Mouse (Mus musculus): ENCODE data around the gene Zfp879. TPM values are rescaled to one million over a fixed set of nuclear protein-coding genes. Genes with fewer than 3 reads are reported as not detected.

The Zfp879 gene
- 0.04 and 0.28 TPM in 2 replicates for polyA plus RNA-seq (2012; ENCODE audit: low replicate concordance)

GRCm38 (mm10) chr11:50841023-50841735 lies at the start of gene Zfp879:
Zfp879 (minus strand) TSS chr11:50841552.

DNA sequence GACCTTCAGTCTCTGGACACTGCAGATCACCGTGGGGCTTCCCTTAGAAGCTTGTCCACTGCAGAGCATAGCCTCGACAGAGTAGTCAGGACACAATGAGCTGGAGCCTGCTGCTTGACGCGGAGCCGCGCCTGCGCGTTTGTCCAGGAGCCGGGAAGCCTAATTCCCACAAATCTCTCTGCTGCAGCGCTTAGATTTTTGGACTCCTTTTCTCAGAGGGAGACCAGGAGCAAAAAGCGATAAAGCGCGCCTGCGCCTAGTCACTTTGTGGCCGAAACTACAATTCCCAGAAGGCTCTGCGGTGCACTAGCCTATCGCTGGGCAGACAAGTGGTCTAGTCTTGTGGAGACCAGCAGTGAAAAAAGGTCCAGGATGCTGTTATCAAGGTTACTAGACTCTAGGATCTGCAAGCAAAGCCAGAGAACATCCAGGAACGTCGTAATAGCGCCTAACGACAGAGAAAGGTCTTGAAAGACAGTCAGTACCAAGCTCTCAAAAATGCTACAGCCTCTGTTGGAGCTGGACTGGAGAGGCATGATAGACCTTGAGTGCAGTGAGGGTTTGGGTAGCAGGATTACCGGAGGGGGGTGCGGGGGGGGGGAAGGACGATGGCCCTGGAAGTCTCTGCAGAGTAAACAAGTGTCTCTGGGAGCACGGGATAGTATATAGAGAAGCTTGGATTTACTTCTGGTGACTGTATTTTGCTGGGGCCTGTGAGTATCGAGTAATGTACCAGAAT lies 46.2 kb upstream of the Zfp879 start, which contains the start of gene Zfp454:
TSS of gene Zfp454 (minus strand) at position 262 of the 739 bp plus-strand sequence.

DNA sequence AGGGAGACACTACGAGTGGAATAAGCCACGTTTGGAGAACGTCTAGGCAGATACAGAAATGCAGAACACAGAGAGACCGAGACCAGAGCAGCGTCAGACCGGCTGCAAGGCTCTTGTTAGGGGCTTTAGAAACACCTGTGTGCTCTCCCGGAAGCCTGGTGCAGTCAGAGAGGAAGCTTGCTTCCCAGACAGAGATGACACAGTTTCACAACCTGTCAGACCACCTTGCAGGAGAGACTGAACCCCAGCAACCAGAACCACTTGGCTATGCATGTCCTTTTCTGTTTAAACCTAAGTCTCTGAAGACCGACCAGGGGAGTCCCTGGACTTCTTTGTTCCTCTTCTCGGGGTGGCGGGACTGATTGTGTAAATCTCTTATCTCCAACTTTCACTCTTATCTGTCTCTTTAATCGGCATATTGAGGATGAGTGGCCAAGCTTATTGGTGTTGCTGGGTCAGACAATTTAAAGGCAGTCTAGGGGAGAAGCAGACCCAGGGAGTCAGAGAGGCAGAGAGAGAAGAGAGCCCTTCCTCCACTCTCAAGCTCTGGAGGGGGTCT lies 8.9 kb upstream of the Zfp879 start, which contains the start of gene Grm6:
TSS of gene Grm6 (plus strand) at position 509 of the 559 bp plus-strand sequence.

GRCm38 (mm10) chr11:50827010-50827953 lies 14.1 kb downstream of the Zfp879 start, which contains the start of gene Zfp354c:
Zfp354c (minus strand) TSS chr11:50827724.

Other genes starting within 250 kb of the Zfp879 start
- 0.06 and 0.10 TPM in 2 replicates for gene Adamts2, start 239.5 kb downstream of the Zfp879 start, polyA plus RNA-seq (2012; ENCODE audit: low replicate concordance)
- gene Zfp354c, start 13.8 kb downstream of the Zfp879 start, polyA plus RNA-seq (2012; ENCODE audit: low replicate concordance) = 1.5 and 1.9 TPM in 2 replicates
- 0.71 and 2.7 TPM in 2 replicates for gene Grm6, start 9.1 kb upstream of the Zfp879 start, polyA plus RNA-seq (2012; ENCODE audit: low replicate concordance)
- not detected in 2 replicates for gene Zfp454, start 46.1 kb upstream of the Zfp879 start, polyA plus RNA-seq (2012; ENCODE audit: low replicate concordance)
- 0.12 TPM in 1 of 2 replicates, not detected in the other for gene Zfp2, start 74.6 kb upstream of the Zfp879 start, polyA plus RNA-seq (2012; ENCODE audit: low replicate concordance)
- 0.13 TPM in 1 of 2 replicates, not detected in the other for gene Zfp354b, start 90.1 kb upstream of the Zfp879 start, polyA plus RNA-seq (2012; ENCODE audit: low replicate concordance)
- not detected in 2 replicates for gene 4933414I15Rik, start 102.2 kb upstream of the Zfp879 start, polyA plus RNA-seq (2012; ENCODE audit: low replicate concordance)
- gene Prop1, start 112.2 kb upstream of the Zfp879 start, polyA plus RNA-seq (2012; ENCODE audit: low replicate concordance) = not detected in 2 replicates
- gene Olfr1378, start 125.0 kb upstream of the Zfp879 start, polyA plus RNA-seq (2012; ENCODE audit: low replicate concordance) = not detected in 2 replicates
- gene Olfr1377, start 140.4 kb upstream of the Zfp879 start, polyA plus RNA-seq (2012; ENCODE audit: low replicate concordance) = not detected in 2 replicates
- gene Olfr51, start 162.0 kb upstream of the Zfp879 start, polyA plus RNA-seq (2012; ENCODE audit: low replicate concordance) = not detected in 2 replicates
- gene Olfr54, start 172.7 kb upstream of the Zfp879 start, polyA plus RNA-seq (2012; ENCODE audit: low replicate concordance) = not detected in 2 replicates
- not detected in 2 replicates for gene Olfr1375, start 206.6 kb upstream of the Zfp879 start, polyA plus RNA-seq (2012; ENCODE audit: low replicate concordance)
- gene Zfp354a, start 217.7 kb upstream of the Zfp879 start, polyA plus RNA-seq (2012; ENCODE audit: low replicate concordance) = 0.71 TPM in 1 of 2 replicates, not detected in the other

Data from hematopoietic multipotent progenitor cell, adult 10-12 weeks (in vitro differentiated cells).